Mouse (Mus musculus) ES-Bruce4 (cell line): ENCODE data around the gene Tmem120b. TPM values are rescaled to one million over a fixed set of nuclear protein-coding genes. Genes with fewer than 3 reads are reported as not detected.

Experiments used
- H3K27ac ChIP-seq: 2 replicates; pipeline ENCODE4 v1.5.1; 2012; ENCODE audit warnings: low read length, inconsistent platforms; ENCODE audit not compliant: insufficient read depth
- H3K27me3 ChIP-seq: 2 replicates; pipeline ENCODE4 v1.6.1; 2012; ENCODE audit warnings: mild to moderate bottlenecking, low read length, inconsistent platforms; ENCODE audit not compliant: control insufficient read depth, poor library complexity, insufficient read depth, severe bottlenecking
- H3K36me3 ChIP-seq: 2 replicates; pipeline ENCODE4 v1.6.1; 2012; ENCODE audit warnings: inconsistent platforms, mild to moderate bottlenecking, low read length, moderate library complexity; ENCODE audit not compliant: control insufficient read depth, poor library complexity, insufficient read depth, severe bottlenecking
- H3K4me1 ChIP-seq: one replicate; pipeline ENCODE4 v1.8.1; 2011; ENCODE audit warnings: low read length; ENCODE audit not compliant: control insufficient read depth, insufficient read depth
- H3K4me3 ChIP-seq: 2 replicates; pipeline ENCODE4 v1.5.1; 2011; ENCODE audit warnings: low read depth, mild to moderate bottlenecking, low read length
- H3K9ac ChIP-seq: 2 replicates; pipeline ENCODE4 v1.6.1; 2012; ENCODE audit warnings: low read depth, mild to moderate bottlenecking, inconsistent platforms; ENCODE audit not compliant: poor library complexity, severe bottlenecking
- H3K9me3 ChIP-seq: replicated peaks from 2 replicates; pipeline ENCODE4 v1.6.1; 2012; ENCODE audit warnings: mild to moderate bottlenecking, low read length, inconsistent platforms; ENCODE audit not compliant: control insufficient read depth, poor library complexity, insufficient read depth, severe bottlenecking
- CTCF ChIP-seq: IDR thresholded peaks from one replicate; pipeline ENCODE4 v1.8.1; 2011; ENCODE audit warnings: low read depth, low read length
- EP300 ChIP-seq: IDR thresholded peaks from 2 replicates; pipeline ENCODE4 v1.6.1; 2011; ENCODE audit warnings: low read depth, low read length; ENCODE audit not compliant: insufficient read depth
- POLR2A ChIP-seq: IDR thresholded peaks from one replicate; pipeline ENCODE4 v1.8.1; 2011; ENCODE audit warnings: low read length; ENCODE audit not compliant: insufficient read depth
- polyA plus RNA-seq: library from polyadenylated mRNA; stranded (reverse); fragments of >200 nt; gene quantifications from 2 replicates; pipeline ENCODE4 v1.2.4, GENCODE M21; 2011; ENCODE audit warnings: low read depth; ENCODE audit not compliant: missing spikeins, insufficient read depth, insufficient read length

Tmem120b gene
- polyA plus RNA-seq, 1 experiment: 8.9 TPM

GRCm38 (mm10) chr5:123125638-123126406 is 57.6 kb downstream of the Tmem120b start:
- TF ChIP-seq CTCF (no peak), POLR2A (no peak), EP300 (no peak)
- no peaks in the 10 kb centered on the region for H3K27me3 ChIP-seq
- H3K4me3 ChIP-seq: no peak overlapping the region
- H3K27ac ChIP-seq: no peak overlapping the region
- no peak overlapping the region for H3K9ac ChIP-seq
- no peaks in the 10 kb centered on the region for H3K9me3 ChIP-seq
- H3K36me3 ChIP-seq: no peaks in the 10 kb centered on the region
- H3K4me1 ChIP-seq: peaks cover 1% of the 10 kb centered on the region

GRCm38 (mm10) chr5:123127031-123127430 is 58.8 kb downstream of the Tmem120b start:
- H3K36me3 ChIP-seq: no peaks in the 10 kb centered on the region
- no peaks in the 10 kb centered on the region for H3K4me1 ChIP-seq
- H3K9ac ChIP-seq: no peak overlapping the region
- TF ChIP-seq EP300: no peak
- TF ChIP-seq CTCF: no peak
- no peak for TF ChIP-seq POLR2A
- no peaks in the 10 kb centered on the region for H3K9me3 ChIP-seq
- no peak overlapping the region for H3K4me3 ChIP-seq
- H3K27ac ChIP-seq: no peak overlapping the region
- H3K27me3 ChIP-seq: no peaks in the 10 kb centered on the region

GRCm38 (mm10) chr5:123128426-123129169 is 60.4 kb downstream of the Tmem120b start:
- H3K9ac ChIP-seq: no peak overlapping the region
- no peaks in the 10 kb centered on the region for H3K9me3 ChIP-seq
- no peaks in the 10 kb centered on the region for H3K27me3 ChIP-seq
- no peaks in the 10 kb centered on the region for H3K36me3 ChIP-seq
- H3K4me1 ChIP-seq: no peaks in the 10 kb centered on the region
- no peak overlapping the region for H3K4me3 ChIP-seq
- TF ChIP-seq EP300 (no peak), CTCF (no peak), POLR2A (no peak)
- no peak overlapping the region for H3K27ac ChIP-seq

- Histone ChIP-seq H3K4me3 (no peak overlapping the region), H3K9ac (no peak overlapping the region), H3K4me1 (no peaks in the 10 kb centered on the region), H3K27me3 (no peaks in the 10 kb centered on the region), H3K36me3 (no peaks in the 10 kb centered on the region), H3K27ac (no peak overlapping the region), H3K9me3 (no peaks in the 10 kb centered on the region)
- TF ChIP-seq POLR2A (no peak), CTCF (no peak), EP300 (no peak)
Measured at GRCm38 (mm10) chr5:123129170-123129757, 61.0 kb downstream of the Tmem120b start.

- Histone ChIP-seq H3K4me1 (peaks cover 1% of the 10 kb centered on the region), H3K9me3 (no peaks in the 10 kb centered on the region), H3K36me3 (no peaks in the 10 kb centered on the region), H3K4me3 (no peak overlapping the region), H3K9ac (no peak overlapping the region), H3K27ac (no peak overlapping the region), H3K27me3 (no peaks in the 10 kb centered on the region)
- TF ChIP-seq CTCF: no peak
- TF ChIP-seq POLR2A: no peak
- TF ChIP-seq EP300: no peak
Measured at GRCm38 (mm10) chr5:123130030-123130813, 62.0 kb downstream of the Tmem120b start.
